Mouse (Mus musculus) lung, postnatal 0 days (tissue): ENCODE measurements around the gene Sucla2.

ENCODE experiments used
- CTCF ChIP-seq: IDR thresholded peaks from 2 replicates; pipeline ENCODE4 v1.5.1; 2016; ENCODE audit warnings: antibody characterized with exemption, mild to moderate bottlenecking
- EP300 ChIP-seq: IDR thresholded peaks from 2 replicates; pipeline ENCODE4 v1.6.1; 2016; ENCODE audit warnings: antibody characterized with exemption, mild to moderate bottlenecking, control low read depth

DNA sequence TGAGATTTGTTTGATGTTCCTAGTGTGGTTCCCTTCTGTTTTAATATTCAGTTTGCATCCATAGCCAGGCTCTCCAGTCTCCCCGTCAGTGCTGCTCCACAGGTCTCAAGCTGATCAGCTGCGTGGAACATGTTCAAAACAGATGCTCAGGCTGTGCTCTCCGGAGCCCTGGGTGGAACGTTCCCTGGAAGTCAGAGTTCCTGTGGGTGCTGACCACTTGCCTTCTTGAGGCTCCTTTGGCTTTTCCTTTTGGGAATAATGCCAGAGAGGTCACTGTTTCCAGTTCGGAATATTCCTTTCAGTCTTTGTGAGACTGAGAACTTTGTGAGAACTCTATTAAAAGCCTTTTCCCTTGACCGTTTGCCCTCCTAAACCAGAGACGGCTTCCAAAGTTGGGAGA, 49.6 kb upstream of the Sucla2 start:
- TF ChIP-seq CTCF: no peak
- TF ChIP-seq EP300: no peak
